Mouse (Mus musculus): ENCODE measurements around the gene Prkce.
A peak's percentile ranks its signal among the peaks of the same experiment; 100 is the strongest.

The Prkce gene

GRCm38 (mm10) chr17:86176722-86177121, 9.1 kb downstream of the Prkce start:
- DNase-seq, result no peak

GRCm38 (mm10) chr17:86183788-86184187, 16.2 kb downstream of the Prkce start:
- peak in 1 of 2 experiments; percentile 35 for DNase-seq

GRCm38 (mm10) chr17:86184552-86185209, 17.1 kb downstream of the Prkce start:
- no peak for DNase-seq

- DNase-seq, result no peak
Measured at GRCm38 (mm10) chr17:86185584-86185983, 18.0 kb downstream of the Prkce start.

GRCm38 (mm10) chr17:86187777-86188176, 20.2 kb downstream of the Prkce start:
- no peak for DNase-seq

GRCm38 (mm10) chr17:86193979-86194378, 26.4 kb downstream of the Prkce start:
- no peak for DNase-seq

GRCm38 (mm10) chr17:86194921-86195320, 27.3 kb downstream of the Prkce start:
- DNase-seq, result no peak

- no peak for DNase-seq
Measured at GRCm38 (mm10) chr17:86198496-86199465, 31.2 kb downstream of the Prkce start.

GRCm38 (mm10) chr17:86201981-86202380, 34.4 kb downstream of the Prkce start:
- no peak for DNase-seq

GRCm38 (mm10) chr17:86202972-86203371, 35.4 kb downstream of the Prkce start:
- DNase-seq, result no peak

- DNase-seq, result peak; percentile 66 to 70
Measured at GRCm38 (mm10) chr17:86203531-86204450, 36.2 kb downstream of the Prkce start.

- no peak for DNase-seq
Measured at GRCm38 (mm10) chr17:86206289-86206688, 38.7 kb downstream of the Prkce start.

GRCm38 (mm10) chr17:86208057-86208820, 40.7 kb downstream of the Prkce start:
- no peak for DNase-seq

- DNase-seq, result no peak
Measured at GRCm38 (mm10) chr17:86208821-86209186, 41.2 kb downstream of the Prkce start.

GRCm38 (mm10) chr17:86209680-86210251, 42.2 kb downstream of the Prkce start:
- peak; percentile 50 to 58 for DNase-seq

GRCm38 (mm10) chr17:86212204-86212603, 44.6 kb downstream of the Prkce start:
- DNase-seq, result peak; percentile 51 to 55

- DNase-seq, result no peak
Measured at GRCm38 (mm10) chr17:86214285-86214684, 46.7 kb downstream of the Prkce start.

GRCm38 (mm10) chr17:86214741-86215140, 47.2 kb downstream of the Prkce start:
- DNase-seq, result no peak

GRCm38 (mm10) chr17:86215771-86216170, 48.2 kb downstream of the Prkce start:
- peak in 1 of 2 experiments; percentile 38 for DNase-seq

- no peak for DNase-seq
Measured at GRCm38 (mm10) chr17:86217468-86217867, 49.9 kb downstream of the Prkce start.

- no peak for DNase-seq
Measured at GRCm38 (mm10) chr17:86218553-86218952, 51.0 kb downstream of the Prkce start.
